Mouse (Mus musculus) MEL (cell line): ENCODE data around the gene Mpp6. TPM values are rescaled to one million over a fixed set of nuclear protein-coding genes. Genes with fewer than 3 reads are reported as not detected.

ENCODE experiments used
- DNase-seq: peaks from one replicate; pipeline ENCODE4 v3.0.0; 2011; ENCODE audit warnings: low read depth, low spot score
- H3K27ac ChIP-seq: 2 replicates; pipeline ENCODE4 v1.5.1; 2012; ENCODE audit warnings: low read depth, mild to moderate bottlenecking, control low read depth, low read length, moderate library complexity; ENCODE audit not compliant: control insufficient read depth
- H3K27me3 ChIP-seq, 2 experiments: fragments of 150-350 bp in 1 of 2; sonication (generic) in 1 of 2; 2 replicates each; pipeline ENCODE4 v1.6.1; 2012; ENCODE audit warnings: low read length in 2 of 2, mild to moderate bottlenecking in 2 of 2, improper control_type of control experiment in 1 of 2, moderate library complexity in 1 of 2; ENCODE audit not compliant: insufficient read depth in 2 of 2, control insufficient read depth in 1 of 2
- H3K36me3 ChIP-seq, 2 experiments: 2 replicates each; pipeline ENCODE4 v1.6.1; 2012 to 2014; ENCODE audit warnings: low read length in 2 of 2, improper control_type of control experiment in 1 of 2, inconsistent platforms in 1 of 2, mild to moderate bottlenecking in 1 of 2; ENCODE audit not compliant: insufficient read depth in 2 of 2, control insufficient read depth in 1 of 2
- H3K4me1 ChIP-seq, 2 experiments: fragments of 150-350 bp in 1 of 2; sonication (generic) in 1 of 2; 2 replicates each; pipeline ENCODE4 v1.6.1; 2012; ENCODE audit warnings: low read length in 2 of 2, improper control_type of control experiment in 1 of 2, mild to moderate bottlenecking in 1 of 2; ENCODE audit not compliant: insufficient read depth in 2 of 2, control insufficient read depth in 1 of 2
- H3K4me3 ChIP-seq, 2 experiments: fragments of 150-350 bp in 1 of 2; sonication (generic) in 1 of 2; 2 replicates each; pipeline ENCODE4 v1.5.1; 2012; ENCODE audit warnings: low read depth in 2 of 2, low read length in 2 of 2, mild to moderate bottlenecking in 2 of 2, moderate library complexity in 2 of 2, control low read depth in 1 of 2, improper control_type of control experiment in 1 of 2; ENCODE audit not compliant: control insufficient read depth in 1 of 2, insufficient read depth in 1 of 2
- H3K79me2 ChIP-seq: 2 replicates; pipeline ENCODE4 v1.6.1; 2012; ENCODE audit warnings: mild to moderate bottlenecking, low read length, moderate library complexity; ENCODE audit not compliant: control insufficient read depth, poor library complexity, insufficient read depth
- H3K9ac ChIP-seq: 2 replicates; pipeline ENCODE4 v1.6.1; 2012; ENCODE audit warnings: low read depth, mild to moderate bottlenecking, control low read depth, low read length, moderate library complexity; ENCODE audit not compliant: control insufficient read depth, poor library complexity, severe bottlenecking
- H3K9me3 ChIP-seq: fragments of 150-350 bp; sonication (generic); replicated peaks from 2 replicates; pipeline ENCODE4 v1.6.1; 2012; ENCODE audit warnings: mild to moderate bottlenecking, low read length, improper control_type of control experiment, moderate library complexity; ENCODE audit not compliant: insufficient read depth
- CTCF ChIP-seq, 3 experiments: IDR thresholded peaks in 2 of 3; conservative IDR thresholded peaks in 1 of 3; 2 replicates each; pipeline ENCODE4 v1.5.1; 2011 to 2012; ENCODE audit warnings: low read length in 3 of 3, low read depth in 2 of 3, mild to moderate bottlenecking in 2 of 3, improper control_type of control experiment in 1 of 3, inconsistent platforms in 1 of 3, mixed read lengths in 1 of 3, moderate library complexity in 1 of 3; ENCODE audit not compliant: control insufficient read depth in 1 of 3, insufficient read depth in 1 of 3, poor library complexity in 1 of 3, severe bottlenecking in 1 of 3
- E2F4 ChIP-seq: IDR thresholded peaks from 2 replicates; pipeline ENCODE4 v1.6.1; 2011; ENCODE audit warnings: low read depth, low read length, improper control_type of control experiment, borderline replicate concordance
- EP300 ChIP-seq, 2 experiments: IDR thresholded peaks; 2 replicates each; pipeline ENCODE4 v1.6.1; 2011; ENCODE audit warnings: improper control_type of control experiment in 2 of 2, low read length in 2 of 2, low read depth in 1 of 2, mild to moderate bottlenecking in 1 of 2
- GABPA ChIP-seq: IDR thresholded peaks from 2 replicates; pipeline ENCODE4 v1.6.1; 2012; ENCODE audit warnings: low read depth, mild to moderate bottlenecking, inconsistent platforms, low read length, improper control_type of control experiment, moderate library complexity
- HCFC1 ChIP-seq: IDR thresholded peaks from 2 replicates; pipeline ENCODE4 v1.6.1; 2012; ENCODE audit warnings: low read depth, mild to moderate bottlenecking, inconsistent platforms, low read length, improper control_type of control experiment, moderate library complexity
- JUND ChIP-seq: IDR thresholded peaks from 2 replicates; pipeline ENCODE4 v1.6.1; 2011; ENCODE audit warnings: low read depth, mild to moderate bottlenecking, improper control_type of control experiment, low read length
- MYB ChIP-seq: IDR thresholded peaks from 2 replicates; pipeline ENCODE4 v1.6.1; 2011; ENCODE audit warnings: mild to moderate bottlenecking, low read depth, low read length, improper control_type of control experiment
- NRF1 ChIP-seq: IDR thresholded peaks from 2 replicates; pipeline ENCODE4 v1.6.1; 2014; ENCODE audit warnings: low read depth, mild to moderate bottlenecking, inconsistent platforms, low read length, improper control_type of control experiment, moderate library complexity; ENCODE audit not compliant: poor library complexity, insufficient read depth, severe bottlenecking
- SIN3A ChIP-seq: IDR thresholded peaks from 2 replicates; pipeline ENCODE4 v1.6.1; 2012; ENCODE audit warnings: low read length, improper control_type of control experiment, inconsistent platforms
- TBP ChIP-seq: IDR thresholded peaks from 2 replicates; pipeline ENCODE4 v1.8.0; 2011; ENCODE audit warnings: low read depth, low read length, improper control_type of control experiment
- USF2 ChIP-seq, 2 experiments: IDR thresholded peaks; 2 replicates each; pipeline ENCODE4 v1.6.1; 2011 to 2012; ENCODE audit warnings: improper control_type of control experiment in 2 of 2, low read length in 2 of 2, borderline replicate concordance in 1 of 2, inconsistent platforms in 1 of 2, low read depth in 1 of 2, mild to moderate bottlenecking in 1 of 2; ENCODE audit not compliant: insufficient read depth in 1 of 2
- ZKSCAN1 ChIP-seq: IDR thresholded peaks from 2 replicates; pipeline ENCODE4 v1.6.1; 2012; ENCODE audit warnings: low read depth, mild to moderate bottlenecking, inconsistent platforms, low read length, improper control_type of control experiment, moderate library complexity
- ZNF384 ChIP-seq: IDR thresholded peaks from 2 replicates; pipeline ENCODE4 v1.6.1; 2012; ENCODE audit warnings: low read depth, mild to moderate bottlenecking, inconsistent platforms, low read length, improper control_type of control experiment
- polyA plus RNA-seq, 2 experiments: library from polyadenylated mRNA; stranded (reverse) in 1 of 2; unstranded in 1 of 2; fragments of >175 nt in 1 of 2; fragments of >200 nt in 1 of 2; gene quantifications; 2 replicates each; pipeline versions ENCODE4 v1.2.1 to v1.2.4; 2012; ENCODE audit warnings: low replicate concordance in 2 of 2, low read depth in 1 of 2; ENCODE audit not compliant: insufficient read length in 2 of 2, insufficient read depth in 1 of 2, missing spikeins in 1 of 2
- total RNA-seq: library from RNA; depleted of rRNA; stranded (reverse); fragments of 300-350 nt; gene quantifications from 2 replicates; pipeline ENCODE4 v1.2.3, GENCODE M21; 2012

Mpp6 gene
- total and polyA plus RNA-seq, 3 experiments: 68.1 to 74.8 TPM; not detected in 1

- Histone ChIP-seq H3K9me3 (no peaks in the 10 kb centered on the region), H3K4me3 (no peak overlapping the region), H3K79me2 (no peaks in the 10 kb centered on the region), H3K27me3 (no peaks in the 10 kb centered on the region), H3K36me3 (no peaks in the 10 kb centered on the region), H3K9ac (no peak overlapping the region), H3K27ac (no peak overlapping the region), H3K4me1 (no peaks in the 10 kb centered on the region; a peak in 1 of 4 replicates)
- TF ChIP-seq ZKSCAN1 (no peak), ZNF384 (no peak), E2F4 (no peak), CTCF (IDR thresholded peaks at IDR 0.05 in 2 of 3, conservative IDR thresholded peaks at IDR 0.05 in 1 of 3; ENCODE audit: control insufficient read depth in 1 of 3, insufficient read depth in 1 of 3, low read depth in 2 of 3, low read length in 3 of 3, poor library complexity in 1 of 3, severe bottlenecking in 1 of 3) (no peak), USF2 (IDR thresholded peaks at IDR 0.05; ENCODE audit: borderline replicate concordance in 1 of 2, insufficient read depth in 1 of 2, low read depth in 1 of 2, low read length in 2 of 2) (no peak), HCFC1 (no peak)
- DNase-seq: no peak
Measured at GRCm38 (mm10) chr6:50215986-50216385, 105.9 kb downstream of the Mpp6 start.

- Histone ChIP-seq H3K27me3 (no peaks in the 10 kb centered on the region), H3K9me3 (no peaks in the 10 kb centered on the region), H3K27ac (no peak overlapping the region), H3K4me3 (no peak overlapping the region), H3K9ac (no peak overlapping the region), H3K4me1 (peaks cover 0 to 11% of the 10 kb centered on the region in 2 experiments; a peak in 1 of 4 replicates), H3K79me2 (no peaks in the 10 kb centered on the region), H3K36me3 (no peaks in the 10 kb centered on the region; a peak in 2 of 4 replicates)
- no peak for DNase-seq
- TF ChIP-seq EP300 (IDR thresholded peaks at IDR 0.05; ENCODE audit: low read depth in 1 of 2, low read length in 2 of 2) (no peak), TBP (no peak), NRF1 (no peak), SIN3A (no peak), GABPA (no peak), MYB (no peak)
Measured at GRCm38 (mm10) chr6:50218628-50219027, 108.6 kb downstream of the Mpp6 start.

GRCm38 (mm10) chr6:50219066-50219465, 109.0 kb downstream of the Mpp6 start:
- Histone ChIP-seq H3K4me3 (no peak overlapping the region), H3K79me2 (no peaks in the 10 kb centered on the region), H3K9me3 (no peaks in the 10 kb centered on the region), H3K9ac (no peak overlapping the region), H3K27me3 (no peaks in the 10 kb centered on the region), H3K27ac (no peak overlapping the region), H3K4me1 (peaks cover 0 to 11% of the 10 kb centered on the region in 2 experiments; a peak in 1 of 4 replicates), H3K36me3 (no peaks in the 10 kb centered on the region; a peak in 2 of 4 replicates)
- TF ChIP-seq JUND (no peak), HCFC1 (no peak)
- DNase-seq: no peak
